Mouse (Mus musculus): ENCODE measurements around the gene Usp15. TPM values are rescaled to one million over a fixed set of nuclear protein-coding genes. Genes with fewer than 3 reads are reported as not detected.

Gene Usp15
- polyA plus RNA-seq, 1 experiment from 2014 or later: 101 TPM

DNA sequence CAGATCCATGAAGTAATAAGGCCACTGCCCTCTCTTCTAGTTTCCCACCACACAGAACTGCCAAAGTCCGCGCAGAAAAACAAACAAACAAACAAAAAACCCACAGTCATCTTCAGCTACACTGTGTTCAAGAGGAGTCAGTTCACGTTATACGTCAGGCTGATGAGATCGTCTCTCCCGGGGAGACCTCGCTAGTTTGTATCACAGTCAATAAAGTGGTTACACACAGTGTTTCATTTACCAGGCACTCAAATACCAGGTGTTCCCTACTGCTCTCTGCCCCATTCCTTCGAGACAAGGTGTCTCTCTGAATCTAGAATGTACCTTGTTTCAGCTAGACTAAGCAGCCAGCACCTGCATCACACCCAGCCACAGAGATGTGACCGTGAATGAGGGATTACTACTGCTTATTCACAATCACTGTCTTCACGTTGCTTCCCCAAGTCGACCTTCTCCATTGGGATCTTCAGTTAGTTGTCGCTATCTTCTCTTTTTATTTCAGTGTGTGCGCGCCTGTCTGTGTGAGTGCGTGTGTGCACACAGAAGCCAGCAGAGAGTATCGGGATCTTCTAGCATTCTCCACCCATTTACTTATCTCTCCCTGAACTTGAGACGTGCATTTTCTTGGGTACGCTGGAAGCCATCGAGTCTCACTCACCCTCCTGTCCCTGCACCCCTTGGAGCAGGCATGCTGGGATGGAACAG, 3.0 kb upstream of the Usp15 start:
- no peak overlapping the region for H3K9ac ChIP-seq
- H3K27me3 ChIP-seq: no peaks in the 10 kb centered on the region
- no peak overlapping the region for H3K27ac ChIP-seq
- no peak for DNase-seq
- no peaks in the 10 kb centered on the region for H3K9me3 ChIP-seq (replicated peaks)
- H3K36me3 ChIP-seq: no peaks in the 10 kb centered on the region
- peak overlapping the region; percentile 17; the same call in 1 of the 2 replicates for H3K4me2 ChIP-seq
- 68% methylated on average over 19 of the region's 19 CpGs for WGBS (ENCODE audit: insufficient replicate concordance)
- H3K4me1 ChIP-seq (replicated peaks): peaks cover 43% of the 10 kb centered on the region
- ATAC-seq (ENCODE audit: low read depth): no peak
- H3K4me3 ChIP-seq (replicated peaks): no peak overlapping the region

DNA sequence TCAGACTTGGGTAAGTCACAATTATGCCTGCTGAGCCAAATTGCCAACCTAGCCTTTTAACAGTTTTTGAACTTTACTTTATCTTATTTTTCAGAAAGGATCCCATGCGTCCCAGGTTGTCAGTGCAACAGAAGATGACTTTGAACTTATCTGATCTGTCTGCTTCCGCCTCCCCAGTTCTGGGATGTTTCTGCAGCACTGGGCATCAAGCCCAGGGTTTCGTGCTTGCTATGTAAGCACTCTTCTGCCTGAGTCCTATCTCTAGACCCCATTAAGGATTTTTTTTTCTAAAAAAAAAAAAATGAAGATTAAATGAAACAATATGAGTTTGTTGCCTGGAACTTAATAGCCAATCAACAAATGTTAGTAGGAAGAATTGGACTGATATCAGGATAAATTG, 2.3 kb upstream of the Usp15 start:
- no peak overlapping the region for H3K4me2 ChIP-seq
- peaks cover 49% of the 10 kb centered on the region for H3K4me1 ChIP-seq (replicated peaks)
- H3K4me3 ChIP-seq (replicated peaks): no peak overlapping the region
- no peak overlapping the region for H3K9ac ChIP-seq
- H3K27ac ChIP-seq: no peak overlapping the region
- DNase-seq: no peak
- H3K27me3 ChIP-seq: no peaks in the 10 kb centered on the region
- H3K9me3 ChIP-seq (replicated peaks): no peaks in the 10 kb centered on the region
- WGBS (ENCODE audit: insufficient replicate concordance): 47% methylated on average over 3 of the region's 3 CpGs
- no peak for ATAC-seq (ENCODE audit: low read depth)
- no peaks in the 10 kb centered on the region for H3K36me3 ChIP-seq

DNA sequence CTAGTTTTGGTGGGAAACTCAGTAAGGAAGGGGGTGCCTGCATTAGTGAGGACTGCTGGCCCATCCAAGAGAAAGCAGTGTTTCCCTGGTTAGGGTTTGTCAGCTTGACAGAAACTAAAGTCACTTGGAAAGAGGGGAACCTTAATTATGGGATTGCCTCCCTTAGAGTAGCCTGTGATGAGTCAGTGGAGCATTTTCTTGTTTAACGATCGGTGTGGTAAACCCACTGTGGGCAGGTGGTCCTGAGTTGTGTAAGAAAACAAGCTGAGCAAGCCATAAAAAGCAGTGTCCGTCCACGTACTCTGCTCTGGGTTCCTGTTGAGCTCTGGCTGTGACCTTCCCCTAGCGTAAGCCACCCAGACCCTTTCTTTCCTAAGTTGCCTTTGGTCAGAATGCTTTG, 1.4 kb upstream of the Usp15 start:
- Histone ChIP-seq H3K36me3 (no peaks in the 10 kb centered on the region), H3K4me3 (replicated peaks) (no peak overlapping the region), H3K27me3 (no peaks in the 10 kb centered on the region), H3K4me2 (no peak overlapping the region), H3K4me1 (replicated peaks) (peaks cover 54% of the 10 kb centered on the region), H3K9ac (no peak overlapping the region), H3K27ac (no peak overlapping the region), H3K9me3 (replicated peaks) (no peaks in the 10 kb centered on the region)
- ATAC-seq (ENCODE audit: low read depth): no peak
- WGBS (ENCODE audit: insufficient replicate concordance): 81% methylated on average over 5 of the region's 5 CpGs
- no peak for DNase-seq

DNA sequence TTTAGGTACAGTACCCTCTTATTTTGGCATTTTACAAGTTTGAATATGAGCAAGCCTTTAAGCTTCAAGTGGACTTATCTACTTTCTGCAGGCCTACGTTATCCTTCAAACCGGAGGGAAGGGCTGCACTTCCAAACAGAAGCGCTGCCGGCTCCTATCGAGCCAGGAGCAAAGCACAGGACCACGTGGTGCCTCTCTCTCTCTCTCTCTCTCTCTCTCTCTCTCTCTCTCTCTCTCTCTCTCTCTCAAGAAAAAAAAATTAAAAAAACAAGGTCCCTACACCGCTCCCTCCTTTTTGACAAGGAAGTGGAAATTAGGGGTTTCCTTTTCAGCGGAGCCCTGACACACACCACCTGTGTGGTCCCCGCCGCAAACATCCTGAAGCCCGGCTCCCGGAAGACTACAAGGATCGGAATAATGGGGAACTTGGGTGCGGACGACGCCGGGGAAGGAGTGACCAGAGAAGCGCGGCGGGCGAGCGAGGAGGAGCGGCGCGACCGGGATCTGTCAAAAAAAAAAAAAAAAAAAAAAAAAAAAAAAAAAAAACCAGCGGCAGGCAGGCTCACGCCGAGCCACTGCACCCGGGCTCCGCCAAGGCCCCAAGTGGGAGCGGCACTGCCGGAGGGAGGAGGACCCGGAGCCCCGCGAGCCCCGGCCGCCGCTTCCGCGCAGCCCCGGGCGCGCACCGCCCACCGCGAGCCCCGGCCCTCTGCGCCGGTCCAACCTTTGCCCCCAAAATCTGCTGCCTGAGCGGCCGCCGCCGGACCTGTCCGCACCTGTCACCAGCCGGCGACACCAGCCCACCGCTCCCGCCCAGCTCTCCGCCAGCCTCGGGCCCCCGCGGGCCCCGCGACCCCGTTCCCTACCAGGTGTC, 597 bp downstream of the Usp15 start:
- H3K9ac ChIP-seq: peak overlapping the region; percentile 98
- H3K27me3 ChIP-seq: no peaks in the 10 kb centered on the region
- peak overlapping the region; percentile 95 for H3K27ac ChIP-seq
- H3K36me3 ChIP-seq: no peaks in the 10 kb centered on the region
- peak overlapping the region; percentile 99 for H3K4me3 ChIP-seq (replicated peaks)
- H3K9me3 ChIP-seq (replicated peaks): no peaks in the 10 kb centered on the region
- 0% methylated on average over 59 of the region's 66 CpGs for WGBS (ENCODE audit: insufficient replicate concordance)
- ATAC-seq (ENCODE audit: low read depth) (peak; percentile 75), DNase-seq (peak; percentile 76)
- H3K4me1 ChIP-seq (replicated peaks): peaks cover 69% of the 10 kb centered on the region
- H3K4me2 ChIP-seq: peak overlapping the region; percentile 83

DNA sequence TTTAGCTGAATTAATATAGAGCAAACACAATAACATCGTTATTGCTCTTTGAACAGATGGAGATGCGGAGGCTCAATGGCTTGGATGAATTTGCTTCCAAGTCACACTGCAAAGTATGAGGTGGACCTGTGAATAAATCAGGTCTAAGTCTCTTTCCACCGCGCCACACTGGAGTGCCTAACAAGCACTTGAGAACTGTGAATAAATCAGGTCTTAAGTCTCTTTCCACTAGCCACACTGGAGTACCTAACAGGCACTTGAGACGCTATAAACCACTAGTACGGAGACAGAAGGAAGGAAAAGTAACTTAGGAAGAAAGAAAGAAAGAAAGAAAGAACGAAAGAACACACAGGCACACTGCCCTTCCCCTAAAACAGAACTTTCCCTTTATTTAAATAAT, 1.3 kb downstream of the Usp15 start:
- no peak for ATAC-seq (ENCODE audit: low read depth)
- Histone ChIP-seq H3K27ac (peak overlapping the region; percentile 95), H3K4me2 (peak overlapping the region; percentile 83), H3K27me3 (no peaks in the 10 kb centered on the region), H3K9ac (peak overlapping the region; percentile 98), H3K9me3 (replicated peaks) (no peaks in the 10 kb centered on the region), H3K4me1 (replicated peaks) (peaks cover 68% of the 10 kb centered on the region), H3K4me3 (replicated peaks) (peak overlapping the region; percentile 99), H3K36me3 (no peaks in the 10 kb centered on the region)
- no peak for DNase-seq
- WGBS (ENCODE audit: insufficient replicate concordance): 16% methylated on average over 7 of the region's 7 CpGs

DNA sequence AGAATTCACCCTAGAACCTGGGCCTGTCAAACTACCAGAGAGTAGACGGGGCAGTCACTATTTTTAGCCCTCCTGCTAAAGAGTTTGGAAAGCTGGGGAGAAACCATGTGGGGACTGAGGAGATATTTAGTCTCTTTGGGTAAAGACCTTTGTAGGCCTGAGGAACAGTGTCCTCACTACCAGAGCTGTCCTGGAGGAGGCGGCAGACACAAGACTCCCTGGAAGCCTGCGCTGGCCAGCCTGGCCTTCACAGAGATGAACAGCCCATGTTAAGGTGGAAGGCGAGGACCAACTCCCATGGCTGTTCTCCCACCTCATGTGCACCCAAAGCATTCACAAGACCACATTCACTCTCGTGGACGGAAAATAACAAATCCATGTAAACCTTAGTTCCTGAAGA, 5.8 kb downstream of the Usp15 start:
- no peak for ATAC-seq (ENCODE audit: low read depth)
- no peaks in the 10 kb centered on the region for H3K9me3 ChIP-seq (replicated peaks)
- H3K27ac ChIP-seq: peak overlapping the region; percentile 39
- H3K4me1 ChIP-seq (replicated peaks): peaks cover 75% of the 10 kb centered on the region
- no peaks in the 10 kb centered on the region for H3K27me3 ChIP-seq
- no peak overlapping the region for H3K4me3 ChIP-seq (replicated peaks)
- WGBS (ENCODE audit: insufficient replicate concordance): 68% methylated on average over 6 of the region's 6 CpGs
- no peak overlapping the region; the same call in 1 of the 2 replicates for H3K9ac ChIP-seq
- peak overlapping the region; percentile 2; the same call in 1 of the 2 replicates for H3K4me2 ChIP-seq
- no peak for DNase-seq
- H3K36me3 ChIP-seq: 0 out of 2 replicates have a peak, but pooled peaks cover 3% of the 10 kb centered on the region

DNA sequence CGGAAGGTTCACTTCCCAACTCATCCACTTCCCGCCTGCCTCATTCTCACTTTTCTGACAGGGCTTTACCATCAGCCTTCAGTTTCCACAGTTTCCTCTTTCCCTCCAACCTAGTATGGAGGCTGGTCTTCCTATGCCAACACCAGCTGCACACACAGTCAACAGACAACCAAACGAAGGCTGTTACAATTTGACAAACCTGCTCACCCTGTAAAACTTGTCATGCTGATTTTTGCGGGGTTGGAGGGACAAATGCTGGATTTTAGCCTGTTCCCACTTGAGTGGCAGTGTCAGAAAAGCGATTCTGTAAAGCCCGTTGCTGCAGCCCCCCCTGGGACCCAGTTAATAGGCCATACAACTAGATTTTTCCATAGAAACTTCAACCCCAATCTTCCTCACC, 9.5 kb downstream of the Usp15 start:
- no peak for DNase-seq
- 68% methylated on average over 6 of the region's 6 CpGs for WGBS (ENCODE audit: insufficient replicate concordance)
- Histone ChIP-seq H3K4me1 (replicated peaks) (peaks cover 69% of the 10 kb centered on the region), H3K27me3 (no peaks in the 10 kb centered on the region), H3K27ac (no peak overlapping the region; the same call in 1 of the 2 replicates), H3K4me2 (no peak overlapping the region), H3K36me3 (0 out of 2 replicates have a peak, but pooled peaks cover 6% of the 10 kb centered on the region), H3K9me3 (replicated peaks) (no peaks in the 10 kb centered on the region), H3K4me3 (replicated peaks) (no peak overlapping the region), H3K9ac (no peak overlapping the region)
- ATAC-seq (ENCODE audit: low read depth): no peak

DNA sequence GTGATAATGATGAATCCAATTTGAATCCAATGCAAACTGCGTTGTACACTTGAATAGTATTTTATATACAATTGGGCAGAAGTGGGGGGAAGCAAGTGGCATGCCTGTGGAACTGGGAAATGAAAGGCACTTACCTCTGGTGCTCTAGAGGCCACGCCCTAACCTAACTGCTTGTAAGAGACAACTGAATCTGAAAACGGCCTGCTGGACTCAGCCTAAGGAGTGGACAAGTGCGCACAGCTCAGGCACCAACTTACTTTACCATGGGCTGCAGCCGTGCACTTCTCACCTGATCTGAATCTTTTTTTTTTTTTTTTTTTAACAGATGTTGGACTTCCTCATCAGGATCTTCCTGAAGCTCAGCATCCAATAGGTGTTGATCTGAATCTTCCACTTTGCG, 10.9 kb downstream of the Usp15 start:
- WGBS (ENCODE audit: insufficient replicate concordance): 65% methylated on average over 6 of the region's 6 CpGs
- Histone ChIP-seq H3K27me3 (no peaks in the 10 kb centered on the region), H3K4me3 (replicated peaks) (no peak overlapping the region), H3K36me3 (peaks cover 7% of the 10 kb centered on the region), H3K9me3 (replicated peaks) (no peaks in the 10 kb centered on the region), H3K9ac (no peak overlapping the region), H3K27ac (no peak overlapping the region), H3K4me2 (no peak overlapping the region), H3K4me1 (replicated peaks) (peaks cover 55% of the 10 kb centered on the region)
- DNase-seq: no peak
- no peak for ATAC-seq (ENCODE audit: low read depth)

DNA sequence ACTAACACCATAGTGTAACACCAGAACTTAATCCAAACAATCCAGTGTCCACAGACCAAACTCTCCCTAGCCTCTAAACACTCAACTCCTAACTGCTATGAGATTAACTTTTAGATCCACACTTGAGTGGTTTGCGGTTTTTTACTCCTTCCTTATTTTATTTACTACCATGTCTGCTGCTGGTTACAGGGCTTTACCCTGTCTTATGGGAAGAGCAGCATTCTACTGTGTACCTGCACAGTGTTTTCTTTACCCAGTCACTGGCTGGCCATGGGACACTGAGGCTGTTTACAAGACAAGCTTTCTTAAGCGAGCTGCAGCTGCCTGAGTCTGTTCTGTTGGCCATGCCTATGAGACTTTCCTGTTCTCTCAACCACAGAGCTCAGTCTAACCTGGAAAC, 13.1 kb downstream of the Usp15 start:
- Histone ChIP-seq H3K4me2 (no peak overlapping the region), H3K4me1 (replicated peaks) (peaks cover 43% of the 10 kb centered on the region), H3K9ac (peak overlapping the region; percentile 17), H3K36me3 (peaks cover 27% of the 10 kb centered on the region), H3K9me3 (replicated peaks) (no peaks in the 10 kb centered on the region), H3K27ac (no peak overlapping the region; the same call in 1 of the 2 replicates), H3K4me3 (replicated peaks) (no peak overlapping the region), H3K27me3 (no peaks in the 10 kb centered on the region)
- WGBS (ENCODE audit: insufficient replicate concordance): 28% methylated on average over 2 of the region's 2 CpGs
- ATAC-seq (ENCODE audit: low read depth): no peak
- no peak for DNase-seq

DNA sequence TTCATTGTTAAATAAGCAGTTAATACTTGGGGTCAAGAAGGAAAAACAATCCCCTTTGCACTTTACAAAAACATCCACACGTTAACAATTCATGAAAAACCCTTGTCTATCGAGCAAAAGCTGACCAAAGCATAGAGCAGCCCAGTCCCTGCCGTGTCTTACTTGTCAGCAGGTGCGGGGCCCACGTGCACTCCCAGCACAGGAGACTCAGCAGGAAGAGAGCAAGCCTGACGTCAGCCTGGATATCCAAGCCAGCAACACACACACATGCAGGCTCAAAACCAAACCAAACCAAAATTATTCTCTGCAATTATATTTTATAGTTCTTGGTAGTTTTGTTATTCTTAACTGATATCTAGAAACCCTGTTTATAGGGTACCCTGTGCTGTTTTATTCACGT, 13.6 kb downstream of the Usp15 start:
- ATAC-seq (ENCODE audit: low read depth) (0 out of 2 replicates have a peak, but pooled peaks have one; percentile 42), DNase-seq (no peak)
- Histone ChIP-seq H3K4me3 (replicated peaks) (no peak overlapping the region), H3K4me2 (no peak overlapping the region), H3K4me1 (replicated peaks) (peaks cover 38% of the 10 kb centered on the region), H3K36me3 (peaks cover 31% of the 10 kb centered on the region), H3K9ac (no peak overlapping the region), H3K27me3 (no peaks in the 10 kb centered on the region), H3K27ac (no peak overlapping the region), H3K9me3 (replicated peaks) (no peaks in the 10 kb centered on the region)
- WGBS (ENCODE audit: insufficient replicate concordance): 40% methylated on average over 7 of the region's 7 CpGs

DNA sequence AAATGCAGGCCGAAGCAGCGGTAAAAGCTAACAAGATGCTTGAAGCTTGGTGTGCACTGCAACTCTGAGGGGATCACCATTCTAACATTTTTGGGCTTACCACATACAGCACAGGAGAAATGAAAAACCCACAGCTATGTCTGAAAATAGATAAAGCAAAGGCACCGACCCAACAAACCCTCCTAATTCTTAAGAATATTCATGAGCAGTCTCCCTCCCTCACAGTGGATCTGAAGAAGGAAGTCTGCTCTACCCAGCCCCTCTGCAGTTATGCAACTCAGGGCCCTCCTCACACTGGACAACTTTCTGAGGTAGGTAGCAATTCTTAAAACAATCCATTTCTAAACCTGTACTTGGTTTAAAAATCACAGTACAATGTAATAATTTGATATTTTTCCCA, 14.4 kb downstream of the Usp15 start:
- H3K4me1 ChIP-seq (replicated peaks): peaks cover 30% of the 10 kb centered on the region
- no peak overlapping the region for H3K4me2 ChIP-seq
- DNase-seq (no peak), ATAC-seq (ENCODE audit: low read depth) (no peak)
- no peaks in the 10 kb centered on the region for H3K9me3 ChIP-seq (replicated peaks)
- 72% methylated on average over 3 of the region's 3 CpGs for WGBS (ENCODE audit: insufficient replicate concordance)
- no peak overlapping the region for H3K9ac ChIP-seq
- H3K36me3 ChIP-seq: peaks cover 37% of the 10 kb centered on the region
- no peak overlapping the region for H3K27ac ChIP-seq
- no peaks in the 10 kb centered on the region for H3K27me3 ChIP-seq
- no peak overlapping the region for H3K4me3 ChIP-seq (replicated peaks)

All from liver, embryonic 13.5 days (tissue).